Mouse (Mus musculus) common myeloid progenitor, adult 5-6 weeks (primary cell): ENCODE results near the gene Copz1. TPM values are rescaled to one million over a fixed set of nuclear protein-coding genes. Genes with fewer than 3 reads are reported as not detected.

Experiments used
- ATAC-seq: replicated peaks from 2 replicates; pipeline ENCODE4 v1.8.0; 2016; ENCODE audit warnings: low read depth, mild to moderate bottlenecking, moderate TSS enrichment, inconsistent platforms; ENCODE audit not compliant: poor library complexity, severe bottlenecking
- total RNA-seq: library from RNA; stranded (forward); fragments of 200-1000, 187-1606 nt; gene quantifications from 2 replicates; pipeline ENCODE4 v1.2.3, GENCODE M21; 2017

The Copz1 gene
- total RNA-seq, 1 experiment from 2014 or later, result 55.5 TPM

DNA sequence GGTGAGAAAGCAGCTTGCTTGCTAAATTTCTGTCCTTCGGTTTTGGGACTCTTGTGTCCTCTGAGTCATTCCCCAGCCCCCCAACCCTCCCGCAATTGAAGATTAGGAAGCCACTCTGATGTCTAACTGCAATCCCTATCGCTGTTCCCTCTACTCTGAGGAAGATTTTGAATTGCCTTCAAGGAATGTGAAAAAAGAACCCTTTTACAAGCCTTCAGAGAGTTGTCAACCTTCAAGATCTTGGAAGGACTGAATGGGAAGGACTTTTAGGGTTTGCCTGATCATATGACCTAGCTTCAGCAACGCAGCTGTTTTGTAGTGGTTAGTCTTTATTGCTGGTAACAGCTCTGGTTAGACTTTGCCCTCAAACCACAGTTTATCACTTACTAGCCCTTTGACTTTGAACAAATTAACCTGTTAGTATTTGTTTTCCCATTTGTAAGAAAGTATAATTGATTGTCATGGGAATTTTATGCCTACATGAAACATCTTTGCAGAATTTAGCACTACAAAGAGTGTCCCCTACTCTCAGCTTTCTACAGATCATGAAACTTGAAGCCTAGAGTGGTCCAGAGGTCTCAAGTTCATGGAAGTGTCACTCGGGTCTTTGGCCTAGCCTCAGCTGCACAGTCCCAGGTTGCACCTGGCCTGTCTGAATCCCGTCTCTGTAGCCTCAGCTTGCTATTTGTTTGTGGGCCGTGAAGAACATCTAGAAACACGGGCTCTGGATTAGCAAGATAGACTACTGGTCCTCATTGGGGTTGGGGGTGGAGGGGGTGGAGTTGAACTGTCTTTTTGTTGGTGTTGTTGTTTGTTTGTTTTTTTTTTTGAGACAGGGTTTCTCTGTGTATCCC, 33.5 kb downstream of the Copz1 start:
- ATAC-seq, result no peak

DNA sequence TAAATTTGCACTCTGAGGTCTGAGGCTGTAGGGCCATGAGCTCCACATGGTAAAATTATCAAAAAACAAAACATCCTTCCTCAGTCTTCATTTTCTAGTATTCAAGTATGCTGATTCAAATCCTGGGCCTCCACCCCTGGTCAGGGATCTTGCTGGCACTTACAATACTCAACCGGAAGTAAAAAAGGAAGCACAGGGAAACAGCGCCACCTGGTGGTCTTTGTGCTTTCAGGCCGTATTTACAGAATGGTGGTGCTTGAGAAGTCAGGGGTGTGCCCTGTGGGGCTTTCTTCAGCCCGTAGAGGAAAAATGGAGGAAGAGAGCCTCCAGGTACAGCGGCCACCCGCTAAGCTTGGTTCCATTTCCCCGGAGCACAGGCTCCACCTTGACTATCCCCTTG, 34.6 kb downstream of the Copz1 start:
- ATAC-seq, result peak; percentile 59

DNA sequence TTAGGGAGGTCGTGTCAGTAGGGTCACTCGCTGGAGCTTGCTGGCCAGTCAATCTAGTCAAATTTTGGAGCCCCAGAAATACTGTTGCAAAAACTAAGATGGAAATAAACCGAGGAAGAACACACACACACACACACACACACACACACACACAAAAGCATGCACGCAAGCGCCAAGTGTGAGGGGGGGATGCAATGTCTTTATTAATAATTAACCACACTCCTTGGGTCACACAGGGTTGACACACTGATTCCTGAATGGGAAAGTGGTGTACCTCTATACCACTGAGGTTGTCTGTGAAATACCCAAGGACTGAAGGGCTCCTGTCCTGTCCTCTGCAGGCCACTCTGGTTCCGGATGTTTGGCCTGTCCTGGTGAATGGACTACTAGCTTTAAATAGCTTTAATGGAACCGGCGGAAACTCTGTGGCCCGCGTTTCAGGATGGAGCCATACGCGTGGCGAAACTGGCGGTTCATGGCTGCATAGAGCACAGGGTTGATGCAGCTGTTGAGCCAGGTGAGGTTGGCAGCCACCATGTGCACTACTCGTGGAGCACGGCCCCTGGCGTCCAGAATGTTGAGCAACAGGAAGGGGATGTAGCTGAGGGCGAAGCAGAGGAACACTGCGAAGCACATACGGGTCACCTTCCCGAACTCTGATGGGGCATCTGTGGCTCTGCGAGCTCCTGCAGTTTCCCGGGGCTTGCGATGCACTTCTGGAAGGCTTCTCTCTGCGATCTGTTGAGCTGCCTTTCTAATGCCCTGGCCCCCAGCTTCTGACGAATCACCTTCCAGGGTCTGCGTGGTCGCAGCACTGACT, 35.8 kb downstream of the Copz1 start:
- ATAC-seq, result peak; percentile 17; the same call in 1 of the 2 replicates

DNA sequence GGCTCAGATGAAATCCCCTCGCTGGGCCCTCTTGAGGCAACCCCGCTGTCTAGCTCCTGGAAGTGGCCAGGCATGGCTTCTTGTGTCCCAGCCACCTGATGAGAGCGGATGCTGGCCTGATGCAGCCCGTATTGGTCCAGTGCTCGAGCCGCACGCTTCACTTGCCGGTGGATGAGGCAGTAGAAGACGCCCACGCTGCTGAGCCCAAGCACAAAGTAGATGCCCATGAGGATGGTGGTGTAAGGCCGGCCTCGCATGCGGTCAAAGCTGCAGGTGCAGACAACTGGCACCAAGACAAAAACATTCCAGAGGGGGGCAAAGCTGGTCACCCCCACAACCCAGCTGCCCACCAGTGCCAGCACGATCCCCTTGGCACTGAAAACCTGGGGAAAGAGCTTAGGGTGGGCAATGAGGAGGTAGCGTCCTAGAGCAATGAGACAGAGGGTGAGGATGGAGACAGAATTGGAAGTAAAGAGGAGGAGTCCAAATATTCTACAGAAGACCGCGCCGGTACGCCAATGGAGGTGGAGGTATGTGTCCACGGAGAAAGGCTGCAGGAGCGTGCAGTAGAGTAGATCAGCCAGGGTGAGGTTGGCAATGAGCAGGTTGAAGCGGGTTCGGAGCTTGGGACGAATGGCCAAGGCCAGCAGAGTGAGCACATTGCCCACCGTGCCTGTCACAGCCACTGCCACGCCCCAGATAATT, 36.5 kb downstream of the Copz1 start:
- no peak for ATAC-seq

DNA sequence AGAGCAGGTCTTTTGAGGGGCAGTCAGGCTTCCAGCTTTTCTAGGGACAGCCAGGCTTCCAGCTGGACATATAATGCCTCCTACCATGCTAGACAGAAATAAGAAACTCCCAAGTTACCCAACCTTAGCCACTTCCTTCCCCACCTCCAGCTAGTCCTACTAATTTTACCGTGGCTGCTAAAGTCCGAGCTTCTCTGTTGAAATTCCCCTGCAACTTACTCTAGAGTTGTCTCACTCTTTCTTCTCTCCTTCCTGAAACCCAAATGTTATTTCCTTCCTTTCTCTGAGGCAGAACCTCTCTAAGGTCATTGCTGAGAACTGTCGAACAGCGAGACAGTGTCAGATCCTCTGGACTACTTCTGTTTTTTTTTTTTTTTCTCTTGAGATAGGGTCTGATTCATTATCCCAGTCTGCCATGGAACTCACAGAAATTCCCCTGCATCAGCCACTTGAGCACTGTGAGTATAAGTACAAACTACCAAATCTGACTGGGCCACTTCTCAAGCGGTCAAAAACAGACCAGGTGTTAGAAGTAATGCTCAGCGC, 37.9 kb downstream of the Copz1 start, which contains the start of gene Gpr84:
TSS of gene Gpr84 (minus strand) at position 248 of the 546 bp plus-strand sequence.
- ATAC-seq, result peak; percentile 33

DNA sequence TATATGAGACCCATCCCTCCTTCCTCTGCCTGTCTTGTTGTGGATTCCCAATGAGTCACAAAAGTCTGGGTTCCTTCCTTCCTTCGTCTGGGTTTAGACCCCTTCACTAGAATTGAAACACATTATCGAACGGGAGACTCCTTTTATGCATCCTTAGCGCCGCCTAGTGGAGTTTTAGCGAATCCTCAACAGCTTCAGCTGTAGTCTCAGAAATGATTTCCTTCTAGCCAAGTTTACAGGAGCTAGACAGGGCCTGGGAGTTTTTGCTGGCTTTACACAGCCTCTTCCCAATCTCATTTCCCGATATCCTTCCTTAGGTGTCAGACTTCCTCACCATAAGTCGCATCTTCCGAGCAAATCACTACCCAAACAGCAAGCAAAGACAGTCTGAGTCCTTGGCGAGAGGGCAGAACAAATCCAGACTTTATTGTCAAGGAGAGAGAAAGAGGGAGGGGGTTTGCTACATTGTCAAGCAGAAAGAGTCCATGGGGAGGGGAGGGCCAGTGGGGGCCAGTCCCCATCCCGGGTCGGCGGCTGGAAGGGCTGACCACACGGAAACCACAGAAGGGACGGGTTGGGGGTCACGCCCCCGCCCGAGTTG, 41.1 kb downstream of the Copz1 start:
- ATAC-seq, result peak; percentile 34

DNA sequence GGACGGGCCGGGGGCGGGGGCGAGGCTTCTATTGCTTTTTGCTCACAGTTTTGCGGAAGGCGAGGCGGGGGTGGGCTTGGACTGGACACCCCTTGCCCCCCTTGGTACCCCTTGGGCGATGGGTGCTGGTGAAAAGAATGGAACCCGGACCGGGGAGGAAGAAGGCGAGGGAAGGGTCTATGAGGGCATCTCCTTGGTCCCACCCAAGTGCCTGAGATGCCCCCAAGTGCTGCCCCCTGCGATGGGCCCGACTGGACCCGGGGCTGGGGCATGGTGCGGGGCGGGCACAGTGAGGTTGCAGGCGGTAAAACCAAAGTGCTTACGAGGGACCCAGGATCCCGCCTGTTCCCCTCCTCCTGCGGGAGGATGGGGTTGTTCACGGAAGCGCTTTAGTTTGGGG, 41.7 kb downstream of the Copz1 start:
- ATAC-seq, result no peak

DNA sequence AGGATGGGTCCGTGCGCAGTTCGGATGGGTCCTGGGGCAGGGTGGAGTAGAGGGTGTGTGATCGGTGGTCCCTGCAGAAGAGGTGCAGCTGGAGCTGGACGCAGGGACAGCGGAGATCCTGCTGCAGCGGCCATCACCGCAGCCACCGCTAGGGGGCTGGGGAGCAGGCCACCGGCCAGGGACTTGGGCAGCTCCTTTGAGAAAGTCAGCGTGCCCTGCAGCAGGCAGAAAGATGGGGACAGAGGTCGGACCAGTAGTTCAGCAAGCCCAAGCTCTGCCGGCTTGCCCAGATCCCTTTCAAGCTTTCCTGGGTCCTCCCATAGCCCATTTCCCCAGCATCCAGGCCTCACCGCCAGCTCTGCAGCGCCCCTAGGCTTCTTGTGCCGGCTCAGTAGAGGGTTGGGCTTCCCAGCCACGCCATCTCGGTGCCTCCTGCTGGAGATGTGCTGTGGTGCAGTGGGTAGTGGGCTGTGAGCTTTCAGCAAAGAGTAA, 42.5 kb downstream of the Copz1 start:
- ATAC-seq, result peak; percentile 17; the same call in 1 of the 2 replicates

DNA sequence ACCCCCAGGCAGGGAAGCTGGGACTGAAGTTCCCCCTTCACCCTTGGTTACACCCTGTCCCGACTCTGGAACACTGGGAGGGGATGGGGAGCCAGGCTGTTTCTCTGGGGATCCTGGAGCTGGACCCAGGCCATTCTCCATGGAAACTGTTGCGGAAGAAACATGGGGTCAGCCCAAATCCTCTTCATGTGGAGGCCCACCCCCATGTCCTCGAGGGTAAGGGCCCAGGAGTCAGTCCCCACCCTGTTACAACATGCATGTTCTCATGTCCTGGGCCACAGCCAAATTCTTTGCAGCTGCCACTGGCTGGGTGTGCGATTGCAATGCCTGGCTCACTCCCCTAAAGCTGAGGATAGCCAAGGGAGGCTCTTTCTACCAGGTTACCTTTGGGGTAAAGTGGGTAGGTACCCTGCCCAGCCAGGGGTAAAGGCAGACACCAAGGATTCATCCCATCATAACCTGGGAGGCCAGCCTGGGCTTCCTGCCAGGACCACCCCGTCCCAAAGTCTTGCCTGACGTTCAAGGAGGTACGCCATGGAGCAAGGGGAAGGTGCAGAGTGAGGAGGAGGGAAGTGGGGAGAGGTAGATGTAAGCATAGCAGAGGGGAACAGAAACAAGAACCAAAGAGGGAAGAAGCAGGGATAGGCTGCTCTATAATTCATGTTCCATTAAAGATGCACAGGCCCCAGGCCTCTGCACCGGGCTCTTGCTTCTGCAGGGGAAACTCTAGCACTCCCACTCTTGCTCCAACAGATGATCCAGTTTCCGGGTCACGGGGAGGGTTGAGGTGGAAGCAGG, 43.7 kb downstream of the Copz1 start:
- no peak for ATAC-seq

DNA sequence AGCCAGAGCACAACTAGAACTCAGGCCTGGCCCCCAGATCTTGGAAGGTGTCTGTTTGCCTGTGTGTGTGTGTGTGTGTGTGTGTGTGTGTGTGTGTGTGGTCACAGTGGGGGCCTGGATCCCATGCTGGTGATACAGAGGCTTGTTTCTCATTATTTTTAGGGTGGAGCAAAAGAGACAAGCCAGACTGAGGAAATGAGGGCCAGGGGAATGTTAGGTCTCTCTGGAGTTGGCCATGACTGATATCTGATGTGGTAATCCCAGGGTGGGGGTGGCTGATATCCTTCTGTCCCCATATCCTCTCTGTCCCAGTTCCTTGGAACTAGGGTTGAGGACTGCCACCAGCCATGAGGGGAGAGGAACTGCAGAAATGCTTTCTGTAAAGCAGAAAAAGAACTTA, 44.6 kb downstream of the Copz1 start:
- no peak for ATAC-seq

DNA sequence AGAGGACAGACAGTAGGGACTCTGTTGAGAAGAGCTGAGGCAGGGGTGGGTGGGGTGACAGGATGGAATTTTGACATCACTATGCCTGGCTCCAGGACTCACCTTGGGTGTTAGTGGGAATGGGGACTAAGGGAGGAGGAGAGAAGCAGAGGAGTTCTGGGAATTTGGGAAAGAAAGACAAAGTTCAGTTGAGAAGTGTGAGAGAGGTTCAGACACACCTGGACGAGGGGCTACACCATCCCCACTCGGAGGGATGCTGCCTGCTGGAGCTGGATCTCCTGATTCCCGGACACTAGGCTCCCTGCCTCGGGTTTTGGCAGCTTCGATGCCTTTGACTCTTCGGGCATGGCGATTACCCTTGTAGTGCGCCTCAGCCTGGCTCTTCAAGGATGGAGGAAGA, 45.2 kb downstream of the Copz1 start:
- ATAC-seq, result no peak

DNA sequence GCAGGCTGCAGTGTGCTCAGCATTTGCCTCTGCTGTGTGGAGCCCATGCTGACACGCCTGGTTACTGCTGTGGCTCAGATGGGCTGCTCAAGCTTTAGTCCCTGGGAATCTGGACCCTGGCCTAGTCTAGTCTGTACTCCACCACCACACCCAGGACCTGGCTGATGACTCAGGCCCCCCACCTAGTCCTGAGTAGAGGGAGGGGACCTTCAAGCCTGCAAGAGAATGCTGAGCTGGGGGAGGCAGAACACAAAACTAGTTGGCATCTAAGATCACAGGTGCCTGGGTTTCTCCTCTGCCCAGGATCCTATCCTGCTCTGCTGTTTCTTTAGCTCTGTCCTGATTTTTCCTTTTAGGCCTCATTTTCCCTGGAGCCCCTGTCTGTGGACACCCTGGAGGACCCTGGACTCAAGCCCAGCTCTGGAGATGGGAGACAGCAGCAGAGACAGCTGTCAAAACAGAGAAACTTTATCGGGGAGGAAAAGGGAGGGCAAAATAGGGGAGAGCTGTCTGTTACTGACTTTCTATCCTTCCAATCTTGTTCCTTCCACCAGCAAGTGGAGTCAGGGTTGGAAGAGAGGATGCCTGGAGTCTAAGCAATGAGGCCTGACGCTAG, 45.8 kb downstream of the Copz1 start:
- ATAC-seq, result no peak

DNA sequence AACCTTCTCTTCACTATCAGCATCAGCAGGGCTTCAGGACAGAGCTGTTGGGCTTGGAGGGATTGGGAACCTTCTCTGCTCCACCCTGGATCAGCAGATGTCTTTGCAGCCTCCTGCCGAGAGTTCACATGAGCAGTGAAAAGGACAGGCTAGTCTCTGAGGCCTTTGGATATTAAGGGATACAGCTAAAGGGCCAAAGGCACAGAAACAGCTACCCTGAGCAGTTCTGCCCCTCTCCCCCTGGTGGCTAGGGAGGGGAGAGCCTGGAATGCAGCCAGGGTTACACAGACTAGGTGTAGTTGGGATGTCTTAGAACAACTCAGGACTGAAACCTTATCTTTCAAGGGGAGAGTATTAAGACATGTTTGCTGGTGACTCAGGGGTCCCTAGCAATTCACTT, 48.6 kb downstream of the Copz1 start:
- no peak for ATAC-seq

DNA sequence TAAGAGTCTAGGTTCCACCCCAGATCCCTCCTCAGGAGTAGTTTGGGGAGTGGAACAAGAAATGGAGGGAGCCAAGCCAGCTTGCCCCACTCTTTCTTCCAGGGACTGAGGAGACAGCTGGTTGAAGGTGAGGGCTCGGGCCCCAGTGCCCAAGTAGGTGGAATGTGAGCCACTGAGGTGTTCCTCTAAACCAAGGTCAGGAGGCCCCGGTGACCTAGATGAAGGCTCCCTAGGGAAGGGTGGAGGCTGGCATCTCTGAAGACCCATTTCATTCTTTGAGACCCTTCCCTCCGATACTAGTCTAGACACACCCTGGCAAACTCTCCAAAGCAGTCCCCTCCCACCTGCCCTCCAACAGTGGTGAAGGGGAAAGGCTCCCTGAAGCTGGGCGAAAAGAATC, 49.9 kb downstream of the Copz1 start:
- no peak for ATAC-seq

DNA sequence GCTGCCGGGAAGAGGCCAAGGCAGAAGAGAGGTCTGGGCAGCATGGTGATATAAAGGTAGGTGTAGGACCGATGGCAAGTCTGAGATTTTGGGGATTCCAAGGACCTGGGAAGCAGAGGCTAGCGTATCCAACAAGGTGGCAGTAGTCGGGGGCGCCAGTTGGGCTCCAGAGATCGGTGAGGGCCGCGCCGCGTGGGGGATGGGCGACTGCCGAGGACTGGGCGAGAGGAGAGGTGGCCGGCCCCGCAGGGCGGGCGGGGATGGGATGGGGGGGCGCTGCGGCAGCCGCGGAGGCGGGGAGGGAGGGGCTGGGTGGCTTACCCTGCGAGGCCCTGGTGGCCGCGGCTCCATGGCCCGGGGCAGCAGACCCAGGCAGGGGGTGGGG, 50.5 kb downstream of the Copz1 start:
- ATAC-seq, result no peak

DNA sequence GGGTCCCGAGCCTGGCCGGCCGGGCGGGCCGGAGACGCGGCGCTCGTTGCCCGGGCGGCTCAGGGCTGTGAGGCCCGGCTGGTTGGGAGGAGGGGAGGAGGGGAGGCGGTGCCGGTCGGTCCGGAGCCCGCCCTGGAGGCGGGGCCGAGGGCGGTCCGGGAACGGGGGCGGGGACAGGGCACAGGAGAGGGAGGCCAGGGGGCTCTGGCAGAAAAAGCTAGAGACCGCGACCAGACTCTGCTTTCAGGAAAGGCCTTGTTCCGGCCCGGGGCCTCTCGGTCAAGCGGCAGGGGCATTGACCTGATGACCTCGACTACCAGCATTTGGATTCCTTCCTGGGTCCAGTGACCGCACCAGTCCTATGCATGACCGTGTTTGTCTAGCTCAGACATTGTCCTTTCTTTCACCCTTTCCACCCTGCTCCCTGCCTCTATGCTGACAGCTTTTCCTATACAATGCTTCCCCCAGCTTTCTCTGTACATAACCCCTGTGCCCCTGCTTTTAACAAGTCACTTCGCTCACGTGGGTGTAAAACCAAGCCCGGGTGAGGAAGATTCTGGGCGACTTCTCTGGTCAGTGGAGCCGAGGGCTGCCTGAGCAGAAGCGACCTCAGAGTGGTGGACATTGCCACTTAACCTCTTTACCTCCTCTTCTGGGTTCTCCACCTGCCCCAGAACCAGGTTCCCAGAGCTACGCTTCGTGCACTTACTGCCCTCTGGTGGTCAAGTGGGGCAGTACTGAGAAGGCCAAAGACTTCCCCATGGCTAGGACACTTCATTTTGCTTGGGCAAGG, 51.1 kb downstream of the Copz1 start:
- peak; percentile 85 for ATAC-seq

DNA sequence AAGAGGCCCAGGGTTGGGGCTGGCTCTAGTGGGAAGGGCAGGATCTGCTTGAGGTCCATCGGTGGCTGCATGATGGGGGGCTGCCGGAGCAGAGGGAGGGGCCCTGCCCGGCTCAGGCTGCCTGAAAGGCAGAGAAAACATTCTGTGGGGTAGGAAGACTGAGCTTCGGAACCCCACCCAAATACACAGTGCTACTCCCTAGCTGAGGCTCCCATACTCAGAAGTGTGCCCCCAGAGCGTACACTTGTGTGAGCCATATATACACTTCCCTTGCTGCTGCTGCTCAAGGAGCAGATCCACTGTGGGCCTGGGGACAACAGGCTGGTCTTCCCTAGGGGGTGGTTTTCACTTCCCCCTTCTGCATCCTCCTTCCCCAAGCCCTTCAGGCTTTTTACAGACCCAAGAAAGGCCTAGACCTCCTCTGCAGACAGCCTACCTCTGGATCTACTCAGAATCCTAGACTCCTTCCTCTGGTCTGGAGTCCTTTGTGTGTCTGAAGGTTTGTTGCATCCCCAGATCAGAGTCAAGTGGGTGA, 60.6 kb downstream of the Copz1 start:
- peak; percentile 75 for ATAC-seq
